Mouse (Mus musculus): ENCODE results near the gene Cela2a.

The Cela2a gene

DNA sequence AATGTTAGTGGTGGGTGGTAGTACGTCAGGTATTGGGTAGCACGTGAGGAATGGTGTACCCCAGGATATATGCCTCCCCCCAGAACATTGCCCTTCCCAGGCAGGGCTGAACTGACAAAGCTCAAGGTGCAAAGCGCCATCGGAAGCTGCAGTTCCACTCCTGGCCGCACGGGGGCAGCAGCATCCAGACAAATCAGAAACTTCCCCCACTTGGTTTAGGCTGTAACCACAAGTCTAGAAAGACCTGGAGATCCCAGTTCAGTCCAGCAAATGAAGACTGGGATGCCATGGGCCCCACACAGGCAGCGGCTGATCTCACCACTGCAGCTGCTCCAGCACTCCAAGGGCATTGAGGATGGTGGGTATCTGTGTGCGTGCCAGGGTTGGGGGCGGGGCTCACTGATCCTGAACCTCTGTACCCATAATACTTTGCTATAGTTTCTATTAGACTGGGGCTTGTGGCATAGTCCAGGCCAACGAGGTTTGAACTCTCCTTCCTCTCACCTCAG, 31.5 kb upstream of the Cela2a start:
- DNase-seq = peak; percentile 97

DNA sequence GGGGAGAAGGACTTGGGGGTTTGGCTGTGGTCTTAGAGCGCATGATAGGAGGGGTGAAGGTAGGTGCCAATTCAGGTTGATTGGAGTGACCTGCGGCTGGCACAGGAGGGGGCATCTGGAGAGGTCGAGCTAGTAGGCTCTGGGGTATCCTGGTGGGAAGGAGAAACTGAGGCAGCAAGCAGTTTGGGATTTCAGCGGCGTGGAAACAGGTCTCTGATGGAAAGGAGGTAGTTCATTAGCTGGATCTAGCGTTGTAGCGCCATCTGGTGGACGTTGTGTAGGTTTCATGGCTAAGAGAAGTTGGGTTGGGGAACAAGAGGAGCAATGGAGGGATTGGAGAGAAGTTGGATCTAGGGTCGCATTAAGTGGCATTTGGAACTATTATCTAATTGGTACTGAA, 27.5 kb upstream of the Cela2a start:
- peak; percentile 86 for DNase-seq

DNA sequence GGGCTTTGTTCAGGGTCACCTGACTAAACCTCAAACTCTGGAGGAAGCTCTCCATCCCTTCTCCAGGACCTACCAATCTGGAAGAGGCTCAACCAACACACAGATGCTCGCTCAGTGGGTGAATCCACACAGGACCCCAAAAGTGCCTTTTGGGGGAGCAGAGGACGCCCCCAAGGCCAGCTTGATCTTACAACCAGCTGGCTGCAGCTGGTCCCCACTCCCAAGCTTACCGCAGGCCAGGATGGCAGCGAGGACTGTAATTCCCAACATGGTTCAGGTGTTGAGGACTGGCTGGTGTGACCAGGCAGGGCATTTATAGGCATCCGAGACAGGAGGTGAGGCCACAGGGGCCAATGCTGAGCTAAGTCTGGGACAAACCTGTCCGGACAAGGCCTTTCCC, 20.0 kb upstream of the Cela2a start, which contains the start of gene Ctrc:
Gene Ctrc, minus strand, starts transcription at position 361 of the 400 bp plus-strand sequence.
- peak; percentile 74 for DNase-seq

DNA sequence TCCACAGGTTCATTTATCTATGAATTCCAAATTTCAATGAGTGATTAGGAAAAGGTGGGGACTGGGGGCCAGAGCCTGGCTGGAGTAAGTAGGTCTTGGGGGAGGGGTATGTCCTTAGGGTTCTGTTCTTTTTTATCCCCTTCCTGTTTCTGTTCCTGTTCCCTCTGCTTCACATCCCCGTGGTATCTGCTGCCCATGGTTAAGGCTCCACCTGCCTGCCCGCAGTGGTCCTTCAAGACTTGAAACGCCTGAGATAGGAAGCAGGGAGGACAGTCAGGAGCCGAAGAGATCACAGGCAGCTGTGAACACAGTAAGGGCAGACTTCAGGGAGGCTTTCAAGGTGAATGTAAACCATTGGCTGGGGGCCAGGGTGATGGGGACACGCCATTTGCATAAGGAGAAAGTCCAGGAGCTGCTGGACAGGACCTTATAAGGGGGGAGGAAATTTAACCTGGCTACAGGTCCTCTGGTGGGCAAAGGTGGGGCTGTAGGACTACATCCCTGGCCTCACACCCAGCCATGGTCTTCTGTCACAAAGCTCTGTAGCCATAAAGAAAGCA, 8.7 kb upstream of the Cela2a start:
- DNase-seq = peak; percentile 83

DNA sequence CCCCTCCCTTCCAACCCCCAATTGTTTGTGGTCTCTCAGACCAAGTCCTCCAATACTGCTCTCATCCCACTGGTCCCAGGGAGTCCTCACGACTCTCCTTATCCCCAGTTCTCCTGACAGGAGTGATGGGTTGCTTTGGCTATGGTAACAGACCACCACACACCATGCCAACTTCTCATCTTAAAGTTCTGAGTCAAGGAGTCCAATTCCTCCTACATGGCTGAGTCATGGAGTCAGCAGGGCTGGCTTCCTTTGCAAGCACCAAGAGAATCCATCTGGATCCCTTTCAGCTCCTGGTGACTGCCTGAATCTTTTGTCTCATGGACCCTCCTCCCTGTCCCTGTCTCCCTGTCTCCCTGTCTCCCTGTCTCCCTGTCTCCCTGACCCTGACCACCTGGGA, 8.0 kb upstream of the Cela2a start:
- DNase-seq = peak; percentile 53

DNA sequence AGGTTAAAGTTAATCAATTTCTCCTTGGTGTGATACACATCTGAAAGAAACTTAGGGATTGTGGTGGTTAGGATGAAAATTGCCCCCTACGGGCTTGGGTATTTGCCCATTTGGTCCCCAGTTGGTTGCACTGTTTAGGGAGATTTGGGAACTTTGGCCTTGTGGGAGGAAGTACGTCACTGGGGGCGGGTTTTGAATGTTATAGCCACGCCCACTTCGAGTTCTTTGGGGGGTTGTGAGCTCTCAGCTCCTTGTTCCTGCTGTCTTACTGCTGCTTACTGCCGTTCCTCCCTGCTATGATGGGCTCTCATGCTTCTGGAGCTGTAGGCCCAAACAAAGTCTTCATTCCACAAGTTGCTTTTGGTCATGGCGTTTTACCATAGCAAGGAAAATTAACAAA, 5.4 kb upstream of the Cela2a start:
- DNase-seq = peak; percentile 59

DNA sequence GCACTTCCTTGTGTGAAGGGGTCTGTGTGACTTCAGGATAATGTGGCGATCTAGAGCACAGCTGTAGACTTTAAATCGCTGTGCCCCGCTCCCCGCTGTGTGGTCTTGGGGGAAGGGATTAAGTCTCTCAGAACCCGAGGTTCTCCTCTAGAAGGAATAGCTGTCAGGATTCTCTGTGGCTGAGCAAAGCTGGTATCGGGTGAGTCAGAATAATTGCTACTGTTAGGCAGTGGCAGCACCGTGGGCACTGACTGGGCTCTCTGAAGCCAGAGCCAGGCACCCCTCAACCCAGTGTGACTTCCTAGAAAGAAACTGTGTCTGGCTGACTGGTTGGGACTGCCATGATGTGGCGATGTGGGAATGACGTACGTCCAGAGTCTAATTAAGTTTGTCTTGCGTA, 4.4 kb upstream of the Cela2a start:
- DNase-seq = peak; percentile 68

DNA sequence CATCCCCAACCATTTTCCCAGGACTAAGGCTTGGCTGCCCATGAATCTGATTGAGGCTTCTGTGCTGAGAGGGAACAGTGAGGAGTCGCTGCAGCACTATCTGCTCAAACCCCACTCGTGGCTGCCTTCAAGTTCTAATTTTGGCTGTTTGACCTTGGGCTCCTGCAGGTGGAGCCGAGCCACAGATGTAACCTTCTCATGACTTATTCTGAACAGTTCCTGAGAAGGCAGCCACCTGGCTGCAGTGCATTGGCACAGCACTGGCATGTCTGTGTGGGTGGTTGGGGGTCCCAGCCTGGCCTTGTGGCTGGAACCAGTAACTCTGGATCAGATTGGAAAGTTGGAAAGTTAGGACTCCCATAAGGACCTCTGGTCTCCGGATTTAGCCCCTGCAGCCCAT, 2.2 kb upstream of the Cela2a start:
- peak; percentile 91 for DNase-seq

DNA sequence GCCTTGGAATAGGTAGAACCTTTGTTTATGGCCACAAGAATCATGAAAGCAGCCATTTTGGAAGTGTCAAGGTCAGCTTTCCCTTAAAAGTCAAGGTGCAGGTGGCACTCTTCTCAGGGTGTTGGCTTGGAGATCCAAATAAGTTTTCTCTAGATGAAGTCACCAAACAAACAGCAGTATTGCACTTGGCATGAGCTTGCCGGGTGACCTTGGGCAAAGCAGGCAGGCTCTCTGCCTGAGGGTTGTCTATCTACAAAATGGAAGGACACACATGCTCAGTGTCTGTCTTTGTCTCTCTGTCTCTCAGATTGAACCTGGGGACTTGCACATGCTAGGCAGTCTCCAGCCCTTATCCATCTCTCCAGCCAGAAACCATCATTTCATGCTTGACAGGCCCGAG, 1.4 kb upstream of the Cela2a start:
- DNase-seq = peak; percentile 70

DNA sequence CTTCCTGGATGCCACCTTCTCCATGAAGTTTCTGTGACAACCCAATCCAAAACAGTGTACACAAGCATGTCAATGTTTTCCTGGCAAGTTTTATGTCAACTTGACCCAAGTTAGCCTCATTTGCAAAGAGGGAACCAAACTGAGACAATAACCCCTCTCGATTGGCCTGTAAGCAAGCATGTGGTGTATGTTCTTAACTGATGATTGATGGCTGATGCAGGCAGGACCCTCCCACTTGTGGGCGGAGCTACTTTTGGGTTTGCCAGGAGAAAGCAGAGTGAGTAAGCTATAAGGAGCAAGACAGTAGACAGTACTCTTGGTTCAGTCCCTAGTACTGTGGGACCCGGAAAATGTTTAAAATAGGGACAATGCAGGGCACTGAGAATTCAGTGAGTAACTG, 3.0 kb downstream of the Cela2a start:
- peak; percentile 74 for DNase-seq

DNA sequence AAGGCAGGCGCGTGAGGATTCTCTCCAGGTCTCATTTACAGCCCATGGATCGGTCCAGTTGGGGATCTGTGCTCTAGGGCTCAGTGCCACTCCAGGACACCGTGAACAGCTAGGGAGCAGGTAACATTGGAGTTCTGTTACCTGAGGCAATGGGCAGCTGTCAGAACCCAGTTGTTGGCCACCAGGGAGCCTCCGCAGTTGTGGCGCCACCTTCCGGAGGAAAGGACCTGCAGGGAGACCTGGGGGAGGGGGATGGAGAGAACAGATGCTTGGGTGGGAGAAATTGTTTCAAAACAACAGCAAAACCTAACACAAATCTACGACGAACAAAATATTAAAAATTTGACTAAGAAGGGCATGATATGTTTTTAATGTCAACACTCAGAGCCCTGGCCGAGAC, 3.9 kb downstream of the Cela2a start:
- DNase-seq = peak; percentile 87

DNA sequence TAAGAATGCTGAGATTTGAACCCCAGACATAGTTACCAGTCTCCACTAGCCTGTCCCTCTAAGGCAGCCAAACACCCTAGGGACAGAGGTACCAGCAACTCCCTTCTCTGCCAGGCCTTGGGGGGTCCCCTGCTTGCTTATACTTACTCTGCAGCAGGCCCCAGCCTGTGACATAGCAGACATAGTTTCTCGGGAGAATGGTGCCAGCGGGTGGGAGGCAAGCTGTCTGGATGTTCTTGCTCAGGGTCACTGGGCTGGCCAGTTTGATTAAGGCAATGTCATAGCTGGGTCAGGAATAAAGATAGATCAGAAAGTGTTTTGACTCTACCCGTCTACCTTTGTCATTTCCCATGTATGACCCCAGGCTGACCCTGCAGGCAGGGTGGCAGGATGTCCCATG, 4.8 kb downstream of the Cela2a start:
- peak; percentile 81 for DNase-seq

DNA sequence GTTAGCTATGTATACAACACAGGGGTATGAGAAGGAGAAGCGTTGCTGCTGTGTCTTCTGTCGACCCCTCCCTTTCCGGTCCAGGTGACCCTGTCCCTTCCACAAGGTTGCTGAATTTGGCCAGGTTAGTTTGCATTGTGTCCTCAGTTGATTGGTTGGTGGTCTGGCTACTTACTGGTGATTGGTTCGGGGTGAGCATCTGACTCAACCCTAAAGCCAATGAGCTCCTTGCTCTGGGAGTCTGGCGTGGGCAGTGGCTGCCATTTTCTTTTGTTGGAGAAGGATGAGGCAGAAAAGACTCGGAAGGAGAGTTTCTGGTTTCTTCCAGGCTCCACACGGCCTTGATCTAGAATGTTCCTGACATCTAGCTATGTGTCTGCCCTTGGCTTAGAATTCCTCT, 6.6 kb downstream of the Cela2a start:
- DNase-seq = peak; percentile 73

DNA sequence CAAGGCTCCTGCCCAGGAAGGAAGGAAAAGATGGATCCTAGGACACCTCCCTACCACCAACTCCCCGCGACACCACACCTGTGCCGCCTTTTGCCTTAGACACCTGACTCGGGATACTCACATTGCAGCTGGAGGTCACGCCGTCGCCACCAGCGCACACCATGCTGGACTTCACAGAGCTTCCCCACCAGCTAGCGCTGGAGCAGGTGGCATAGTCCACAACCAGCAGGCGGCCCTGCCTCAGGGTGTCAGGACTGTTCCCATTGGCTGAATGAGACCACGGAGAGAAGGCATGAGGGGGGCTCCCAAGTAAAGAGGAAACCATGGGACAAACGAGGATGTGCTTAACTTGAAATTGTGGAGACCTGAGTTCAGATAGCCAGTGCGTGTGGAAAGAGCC, 7.1 kb downstream of the Cela2a start:
- DNase-seq = peak; percentile 44

DNA sequence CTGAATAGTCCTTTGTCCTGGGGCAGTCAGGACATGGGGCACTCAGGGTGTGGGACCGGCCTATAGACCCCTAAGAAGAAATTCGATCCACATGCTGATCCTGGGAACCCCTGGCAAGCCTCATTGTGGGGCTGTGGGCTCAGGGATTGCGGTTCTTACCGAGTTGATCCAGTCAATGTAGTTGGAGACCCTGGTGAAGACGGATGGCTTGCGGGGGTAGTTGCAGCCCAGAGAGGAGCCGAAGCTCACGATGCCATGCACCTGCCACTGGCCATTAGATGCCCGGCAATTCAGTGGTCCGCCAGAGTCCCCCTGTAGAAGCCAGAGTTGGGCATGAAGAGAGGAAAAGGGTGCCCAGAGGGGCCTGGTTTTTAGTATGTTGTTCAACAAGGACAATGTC, 8.3 kb downstream of the Cela2a start:
- peak; percentile 69 for DNase-seq

DNA sequence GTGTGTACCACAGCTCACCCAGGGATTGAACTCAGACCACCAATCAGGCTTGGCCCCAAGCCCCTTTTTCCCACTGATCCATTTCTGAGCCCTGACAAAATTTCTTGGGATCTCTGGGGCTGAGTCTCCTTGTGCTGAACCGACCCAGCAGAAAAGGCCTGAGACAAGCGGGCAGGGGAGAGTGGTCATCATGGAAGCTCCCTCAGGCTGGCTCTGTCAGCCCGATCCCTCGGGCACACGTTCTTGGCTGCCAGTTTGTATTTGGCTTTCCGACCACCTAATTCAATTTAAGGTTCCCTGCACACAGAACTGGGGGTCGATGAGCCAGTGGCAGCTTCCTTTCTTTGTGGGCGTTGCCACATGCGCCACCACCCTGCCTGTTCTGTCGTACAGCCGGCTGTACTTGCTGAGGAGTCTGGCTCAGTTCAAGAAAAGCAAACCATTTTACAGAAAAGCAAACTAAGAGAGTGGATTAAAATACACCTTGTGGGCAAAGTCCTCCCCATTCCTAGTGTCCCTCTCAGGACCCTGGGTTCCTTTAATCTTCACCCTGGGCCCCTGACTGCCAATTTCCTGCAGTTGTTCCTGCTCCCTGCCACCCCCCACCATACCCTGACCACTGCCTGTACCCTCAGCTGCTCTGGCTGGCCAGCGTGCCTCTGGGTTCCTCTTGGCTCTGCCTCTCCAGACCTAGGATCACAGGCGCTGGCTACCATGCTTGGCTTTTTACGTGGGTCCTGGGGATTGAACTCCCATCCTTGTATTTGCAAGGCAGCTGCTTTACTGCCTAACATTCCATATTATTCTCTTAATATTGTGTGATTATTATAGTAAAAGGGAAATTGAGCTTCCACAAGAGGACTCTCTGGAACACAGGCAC, 8.9 kb downstream of the Cela2a start:
- peak; percentile 78 for DNase-seq

DNA sequence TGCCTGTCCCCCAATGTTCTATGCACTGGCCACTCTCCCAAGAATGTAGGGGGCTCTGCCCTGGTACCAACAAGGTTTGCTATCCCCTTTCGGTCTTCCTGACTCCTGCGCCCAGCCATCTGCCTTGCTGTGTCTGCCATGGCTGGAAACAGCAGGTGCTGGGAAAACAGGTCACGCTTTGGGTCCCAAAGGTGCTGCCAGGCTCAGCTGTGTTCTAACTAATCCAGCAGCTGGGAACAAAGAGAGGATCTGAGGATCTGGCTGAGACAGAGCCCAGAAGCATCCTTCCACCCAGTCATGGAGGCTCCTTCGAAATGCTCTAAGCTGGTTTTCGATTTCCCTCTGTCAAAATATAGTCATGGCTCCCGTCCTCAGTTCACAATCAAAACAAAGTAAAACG, 9.7 kb downstream of the Cela2a start:
- peak; percentile 12 for DNase-seq

DNA sequence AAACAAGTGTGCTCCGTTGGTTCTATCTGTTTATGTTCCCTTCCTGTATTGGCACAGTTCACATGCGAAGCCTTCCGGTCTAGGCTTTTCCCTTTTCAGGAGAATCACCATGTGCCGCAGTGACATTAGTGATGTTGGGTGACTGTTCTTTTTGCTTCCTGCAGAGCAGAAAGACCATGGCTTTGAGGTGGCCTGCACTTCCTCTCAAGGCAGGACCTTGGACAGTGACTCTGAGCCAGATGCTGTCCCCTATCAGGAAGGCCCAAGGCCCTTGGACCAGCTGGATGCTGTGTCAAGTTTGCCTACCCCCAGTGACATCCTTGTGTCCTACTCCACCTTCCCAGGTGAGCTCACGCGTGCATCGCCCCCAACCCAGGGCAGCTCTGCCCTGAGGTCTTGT, 14.6 kb downstream of the Cela2a start:
- peak; percentile 85 for DNase-seq

DNA sequence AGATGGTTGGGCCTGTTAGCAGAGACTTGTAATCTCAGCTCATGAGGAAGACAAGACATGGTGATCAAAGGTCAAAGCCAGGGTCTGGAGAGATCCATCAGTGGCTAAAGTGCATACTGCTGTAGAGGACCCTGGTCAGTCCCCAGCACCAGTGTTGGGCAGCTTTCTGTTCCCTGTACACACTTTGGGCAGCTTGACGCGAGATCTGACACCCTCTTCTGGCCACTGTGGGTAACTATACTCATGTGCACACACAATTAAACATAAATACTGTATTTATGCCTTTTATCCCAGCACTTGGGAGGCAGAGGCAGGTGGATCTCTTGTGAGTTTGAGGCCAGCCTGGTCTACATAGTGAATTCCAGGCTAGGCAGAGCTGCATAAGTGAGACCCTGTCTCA, 15.0 kb downstream of the Cela2a start:
- peak; percentile 74 for DNase-seq

DNA sequence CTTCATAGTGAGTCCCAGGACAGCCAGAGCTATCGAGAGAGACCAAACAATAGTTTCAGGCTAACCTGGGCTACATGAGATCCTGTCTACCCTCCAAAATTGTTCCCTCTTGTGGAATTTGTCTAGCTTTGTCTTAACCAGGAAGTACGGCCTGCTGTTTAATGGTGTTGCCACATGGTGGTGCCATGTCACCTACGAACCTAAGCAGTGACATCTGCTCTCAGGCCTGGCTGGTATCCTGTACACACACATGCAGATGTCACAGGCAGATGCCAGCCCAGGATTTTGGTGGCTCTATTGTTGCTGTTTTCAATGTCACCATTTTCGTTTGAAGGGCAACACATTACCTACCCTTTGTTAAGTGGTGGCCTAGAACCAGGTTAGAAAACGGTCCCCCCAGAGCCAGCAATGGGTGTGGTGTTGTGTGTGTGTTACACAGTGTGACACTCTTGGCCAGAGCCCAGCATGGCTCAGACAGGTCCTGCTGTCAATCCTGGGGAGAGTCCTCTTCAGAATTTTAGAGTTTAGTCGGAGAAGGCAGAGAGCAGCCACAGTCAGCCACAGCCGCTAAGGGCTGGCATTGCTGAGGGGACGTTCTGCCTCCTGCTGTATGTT, 16.0 kb downstream of the Cela2a start:
- peak; percentile 85 for DNase-seq

DNA sequence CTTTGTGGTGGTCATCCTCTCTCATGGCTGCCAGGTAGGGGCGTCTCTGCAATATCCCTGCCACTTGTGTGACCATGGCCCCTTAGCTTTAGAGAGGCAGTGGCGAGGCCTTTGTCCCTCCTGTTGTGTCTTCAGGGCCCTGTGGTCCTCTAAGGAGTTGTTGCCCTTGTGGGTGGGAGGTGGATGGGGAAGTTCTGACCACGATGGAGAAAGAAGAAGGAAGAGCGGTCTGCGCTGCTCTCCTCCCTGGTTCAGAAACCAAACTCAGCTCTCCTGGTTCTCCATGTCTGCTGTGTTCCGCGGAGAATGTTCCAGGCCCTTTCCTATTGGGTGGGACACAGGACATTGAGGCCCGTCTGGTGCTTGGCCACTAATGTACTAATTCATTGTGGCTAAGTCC, 20.1 kb downstream of the Cela2a start:
- DNase-seq = peak; percentile 85

DNA sequence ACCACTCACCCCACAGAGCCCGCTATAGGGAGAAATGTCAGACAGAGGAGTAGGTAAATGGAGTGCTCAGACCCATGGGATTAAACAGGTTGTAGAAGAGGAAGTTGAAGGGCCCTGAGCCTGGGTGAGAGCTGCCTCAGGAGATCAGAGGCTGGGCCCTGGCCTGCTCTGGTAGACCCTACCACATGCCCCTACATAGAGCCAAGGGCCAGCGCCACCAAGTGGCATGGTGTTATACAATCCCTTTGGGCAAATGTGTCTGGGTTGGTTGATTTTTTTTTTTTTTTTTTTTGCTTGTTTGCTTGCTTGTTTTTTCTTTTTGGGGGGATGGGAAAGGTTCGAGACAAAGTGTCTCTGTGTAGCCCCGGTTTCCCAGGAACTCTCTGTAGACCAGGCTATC, 21.9 kb downstream of the Cela2a start:
- DNase-seq = no peak

DNA sequence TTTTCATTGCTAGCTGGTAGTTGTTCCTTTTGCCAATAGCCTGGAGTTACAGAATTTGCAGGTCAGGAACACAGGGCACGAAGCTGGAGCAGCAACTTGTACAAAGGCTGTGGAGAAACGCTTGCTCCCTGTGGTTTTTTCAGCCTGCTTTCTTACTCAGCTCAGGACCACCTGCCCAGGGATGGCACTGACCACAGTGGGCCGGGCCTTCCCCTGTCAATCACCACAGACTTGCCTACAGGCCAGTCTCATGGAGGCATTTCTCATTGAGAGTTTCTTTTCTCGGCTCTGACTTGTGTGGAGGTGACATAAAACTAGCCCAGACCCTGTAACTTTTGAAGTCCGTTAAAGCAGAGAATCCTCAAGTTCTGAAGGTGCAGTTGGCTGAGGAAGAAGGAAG, 28.4 kb downstream of the Cela2a start:
- peak; percentile 86 for DNase-seq

DNA sequence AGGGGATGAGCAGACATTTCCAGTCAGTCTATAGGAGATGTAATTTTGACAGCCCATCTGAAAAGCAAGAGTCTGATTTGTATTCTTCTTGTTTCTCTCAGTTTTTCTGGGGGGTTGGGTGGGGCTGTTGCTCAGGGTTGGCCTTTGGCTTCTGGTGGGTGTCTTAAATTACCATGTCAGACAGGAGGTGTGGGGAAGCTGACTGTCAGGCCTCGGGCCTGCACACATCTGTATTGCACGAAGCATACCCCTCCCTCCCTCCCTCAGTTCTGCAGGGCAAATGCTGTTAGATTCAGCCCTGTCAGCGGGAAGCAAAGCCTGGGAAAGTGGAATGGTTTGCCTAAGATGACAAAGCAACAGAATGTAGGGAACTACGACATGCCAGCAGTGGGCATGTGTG, 29.0 kb downstream of the Cela2a start:
- DNase-seq = peak; percentile 91

Measured in heart, adult 11 months (tissue).